Mouse (Mus musculus) duodenum, adult 2 months (tissue): ENCODE data around the gene Cpe. TPM values are rescaled to one million over a fixed set of nuclear protein-coding genes. Genes with fewer than 3 reads are reported as not detected.

Experiments used
- polyA plus RNA-seq: library from polyadenylated mRNA; depleted of rRNA; stranded (reverse); fragments of >200 nt; gene quantifications from 2 replicates; pipeline ENCODE4 v1.2.3, GENCODE M21; 2012; ENCODE audit warnings: low replicate concordance; rRNA removed

The Cpe gene
- polyA plus RNA-seq, result 36.1 and 47.8 TPM in 2 replicates

DNA sequence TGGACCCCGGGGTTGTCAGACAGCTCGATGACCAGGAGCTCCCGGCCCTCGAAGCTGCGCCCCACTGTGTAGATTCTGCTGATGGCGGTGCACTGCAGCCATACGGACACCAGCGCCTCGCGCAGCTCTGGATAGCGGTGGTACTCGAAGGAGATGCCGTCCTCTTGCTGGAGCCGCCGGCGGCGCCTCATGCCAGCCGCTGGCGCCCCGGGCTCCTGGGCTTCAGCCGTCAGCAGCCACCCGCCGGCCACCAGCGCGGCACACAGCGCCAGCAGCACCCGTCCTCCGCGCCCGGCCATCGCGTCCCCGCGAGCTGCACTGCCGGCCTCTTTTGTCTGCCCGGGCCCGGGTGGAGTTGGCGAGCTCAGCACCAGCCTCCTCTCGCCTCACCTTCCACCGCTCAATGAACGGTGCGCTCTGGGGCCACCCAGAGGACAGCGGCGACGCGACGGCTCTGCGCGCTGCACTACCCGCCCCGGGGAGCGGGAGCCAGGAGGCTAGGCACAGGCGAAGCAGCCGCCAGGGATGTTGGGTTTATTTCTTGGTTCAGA is at the start of gene Cpe:
Gene Cpe, minus strand, starts transcription at position 404 of the 551 bp plus-strand sequence.

DNA sequence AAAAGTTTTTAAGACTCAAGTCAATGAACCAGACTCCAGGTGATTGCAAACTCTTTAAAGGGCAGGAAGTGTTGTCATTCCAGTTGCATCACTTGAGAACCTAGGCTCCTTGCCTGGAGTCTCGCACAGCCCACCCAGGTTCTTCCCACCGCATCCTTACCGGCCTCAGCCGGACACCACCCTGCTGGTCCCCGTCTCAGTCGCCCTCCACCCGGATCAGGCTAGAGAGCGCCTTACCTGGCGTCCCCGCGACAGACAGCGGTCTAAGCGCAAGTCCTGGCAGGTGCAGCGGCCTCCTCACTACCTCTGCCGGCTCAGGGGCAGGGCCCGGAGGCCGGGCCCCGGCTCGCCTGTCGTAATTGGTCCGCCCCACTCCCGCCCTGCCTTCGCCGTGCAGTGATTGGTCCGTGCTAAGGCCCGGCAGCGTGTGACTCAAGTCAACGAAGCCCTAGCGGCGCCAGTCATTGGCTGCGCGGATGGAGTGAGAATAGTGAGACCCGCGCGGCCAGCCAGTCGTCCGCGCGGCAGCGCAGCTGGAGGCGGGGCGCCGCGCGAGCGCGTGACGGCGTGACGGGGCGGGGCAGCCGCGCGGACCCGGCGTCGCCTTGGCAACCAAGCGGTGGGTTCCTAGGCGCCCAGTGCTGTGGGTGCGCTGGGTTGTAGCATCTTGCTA is 40.6 kb upstream of the Cpe start, which contains the start of gene Msmo1:
Gene Msmo1, minus strand, starts transcription at position 522 of the 673 bp plus-strand sequence.

Other genes starting within 250 kb of the Cpe start
- gene Msmo1, start 40.7 kb upstream of the Cpe start, polyA plus RNA-seq, result 4.2 and 4.9 TPM in 2 replicates
- 4.0 and 4.3 TPM in 2 replicates for gene Klhl2, start 157.0 kb upstream of the Cpe start, polyA plus RNA-seq